Mouse (Mus musculus) embryonic fibroblast, embryonic 13.5 days (primary cell): ENCODE data around the gene Copz2. TPM values are rescaled to one million over a fixed set of nuclear protein-coding genes. Genes with fewer than 3 reads are reported as not detected.

ENCODE experiments used
- H3K27ac ChIP-seq: 2 replicates; pipeline ENCODE4 v1.5.1; 2012; ENCODE audit warnings: low read length, control low read depth, inconsistent platforms; ENCODE audit not compliant: insufficient read depth
- H3K4me1 ChIP-seq: 2 replicates; pipeline ENCODE4 v1.6.1; 2011; ENCODE audit warnings: low read length; ENCODE audit not compliant: control insufficient read depth, insufficient read depth
- H3K4me3 ChIP-seq: 2 replicates; pipeline ENCODE4 v1.5.1; 2011; ENCODE audit warnings: mild to moderate bottlenecking, control low read depth, low read length; ENCODE audit not compliant: insufficient read depth
- CTCF ChIP-seq: IDR thresholded peaks from 2 replicates; pipeline ENCODE4 v1.5.1; 2011; ENCODE audit warnings: mild to moderate bottlenecking, control low read depth, low read length, moderate library complexity, borderline replicate concordance; ENCODE audit not compliant: insufficient read depth
- POLR2A ChIP-seq: IDR thresholded peaks from 2 replicates; pipeline ENCODE4 v1.6.1; 2011; ENCODE audit warnings: low read depth, mild to moderate bottlenecking, control low read depth, low read length, moderate library complexity
- polyA plus RNA-seq: library from polyadenylated mRNA; stranded (reverse); fragments of >200 nt; gene quantifications from 2 replicates; pipeline ENCODE4 v1.2.4, GENCODE M21; 2011; ENCODE audit warnings: low read depth; ENCODE audit not compliant: missing spikeins, insufficient read length

Copz2 gene
- polyA plus RNA-seq, 1 experiment = 187 TPM

GRCm38 (mm10) chr11:96828881-96829280 lies 20.8 kb upstream of the Copz2 start:
- Histone ChIP-seq H3K27ac (peak overlapping the region; percentile 55), H3K4me3 (peak overlapping the region; percentile 68), H3K4me1 (peaks cover 9% of the 10 kb centered on the region)
- no peak for TF ChIP-seq CTCF
- no peak for TF ChIP-seq POLR2A

DNA sequence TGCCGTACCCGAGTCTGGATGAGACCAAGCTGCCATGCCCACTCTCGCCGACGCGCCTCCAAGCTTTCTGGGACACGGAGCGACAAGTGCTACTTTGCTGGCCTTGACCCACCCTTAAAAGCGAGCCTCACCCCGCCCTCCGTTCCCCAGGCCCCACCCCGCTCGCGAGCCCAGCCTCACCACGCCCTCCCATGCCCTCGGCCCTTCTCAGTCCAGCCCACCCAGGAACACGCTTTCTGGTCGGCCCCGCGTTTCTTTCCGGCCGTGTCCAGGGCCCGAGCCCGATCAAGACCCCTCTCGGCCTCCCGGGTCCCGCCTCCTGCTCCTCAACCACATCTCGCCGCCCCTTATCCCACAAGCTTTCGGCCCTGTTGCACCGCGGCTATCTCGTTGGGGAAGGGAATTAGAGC lies 20.3 kb upstream of the Copz2 start:
- Histone ChIP-seq H3K27ac (peak overlapping the region; percentile 96), H3K4me3 (peak overlapping the region; percentile 68), H3K4me1 (peaks cover 9% of the 10 kb centered on the region)
- TF ChIP-seq POLR2A (peak; percentile 99), CTCF (no peak)

- Histone ChIP-seq H3K4me3 (peak within 1 kb of the TSS; percentile 69), H3K4me1 (peaks cover 9% of the 10 kb centered on the region), H3K27ac (peak within 1 kb of the TSS; percentile 96)
- peak; percentile 67 for TF ChIP-seq POLR2A
- TF ChIP-seq CTCF = no peak
Measured at GRCm38 (mm10) chr11:96829813-96830538, 19.7 kb upstream of the Copz2 start, which contains the start of gene Nfe2l1. Nfe2l1 (minus strand) TSS chr11:96829968.

DNA sequence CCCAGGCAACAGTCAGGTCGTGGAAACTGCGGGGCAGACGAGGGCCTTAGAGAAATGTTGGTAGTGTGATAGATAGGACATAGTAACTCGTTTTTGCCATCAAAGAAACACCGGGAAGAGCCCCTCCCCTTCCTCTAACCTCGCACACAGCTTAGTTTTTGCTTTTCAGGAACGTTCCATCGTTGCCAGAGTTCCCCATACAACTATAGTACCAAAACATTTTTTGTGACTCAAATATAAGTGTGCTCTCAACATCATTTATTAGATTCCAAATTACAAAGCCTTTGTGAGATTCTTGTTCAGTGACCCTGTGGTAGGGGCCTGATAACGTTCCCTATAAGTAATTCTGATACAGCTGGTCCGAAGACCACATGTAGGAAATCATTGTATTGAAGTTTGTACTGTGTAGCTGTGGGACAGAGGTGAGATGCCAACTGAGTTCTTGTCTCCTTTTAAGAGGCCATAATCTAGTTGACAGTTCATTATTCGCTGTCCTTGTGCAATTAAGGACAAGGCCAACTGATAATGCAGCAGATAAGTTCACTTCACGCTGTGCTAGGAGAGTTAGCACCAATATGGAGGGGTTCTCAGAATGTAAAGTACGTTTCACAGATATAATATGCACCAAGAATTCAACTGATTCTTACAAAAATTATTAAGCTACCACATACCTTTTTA lies 19.0 kb upstream of the Copz2 start:
- peak overlapping the region; percentile 92 for H3K27ac ChIP-seq
- TF ChIP-seq CTCF (no peak), POLR2A (peak; percentile 33)
- H3K4me3 ChIP-seq = peak overlapping the region; percentile 69
- peaks cover 7% of the 10 kb centered on the region for H3K4me1 ChIP-seq

DNA sequence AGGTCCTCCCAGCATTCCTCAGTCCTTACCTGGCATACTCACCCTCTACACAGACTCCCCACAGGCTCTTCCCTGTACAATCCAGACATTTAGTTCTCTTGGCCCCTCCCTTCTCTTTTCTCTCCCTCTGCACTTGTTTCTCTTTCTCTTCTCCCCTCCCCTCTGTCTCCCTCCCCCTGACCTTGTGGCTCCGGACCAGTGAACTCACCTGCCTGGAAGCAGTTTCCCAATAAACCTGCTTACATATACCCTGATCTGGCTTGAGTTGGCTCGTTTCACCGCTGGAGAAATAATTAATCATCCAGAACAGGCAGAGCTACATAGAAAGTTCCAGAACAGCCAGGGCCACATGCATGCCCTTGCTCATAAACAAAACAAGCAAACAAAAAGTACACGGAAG lies 18.2 kb upstream of the Copz2 start:
- Histone ChIP-seq H3K4me1 (no peaks in the 10 kb centered on the region; the same call in 1 of the 2 replicates), H3K4me3 (no peak overlapping the region), H3K27ac (no peak overlapping the region)
- TF ChIP-seq POLR2A = no peak
- TF ChIP-seq CTCF = no peak

- H3K4me3 ChIP-seq = no peak overlapping the region
- H3K27ac ChIP-seq = no peak overlapping the region
- no peaks in the 10 kb centered on the region for H3K4me1 ChIP-seq
- TF ChIP-seq POLR2A = no peak
- no peak for TF ChIP-seq CTCF
Measured at GRCm38 (mm10) chr11:96832541-96832940, 17.1 kb upstream of the Copz2 start.

GRCm38 (mm10) chr11:96832973-96833372 lies 16.7 kb upstream of the Copz2 start:
- Histone ChIP-seq H3K27ac (no peak overlapping the region), H3K4me3 (no peak overlapping the region), H3K4me1 (no peaks in the 10 kb centered on the region)
- no peak for TF ChIP-seq POLR2A
- TF ChIP-seq CTCF = no peak

DNA sequence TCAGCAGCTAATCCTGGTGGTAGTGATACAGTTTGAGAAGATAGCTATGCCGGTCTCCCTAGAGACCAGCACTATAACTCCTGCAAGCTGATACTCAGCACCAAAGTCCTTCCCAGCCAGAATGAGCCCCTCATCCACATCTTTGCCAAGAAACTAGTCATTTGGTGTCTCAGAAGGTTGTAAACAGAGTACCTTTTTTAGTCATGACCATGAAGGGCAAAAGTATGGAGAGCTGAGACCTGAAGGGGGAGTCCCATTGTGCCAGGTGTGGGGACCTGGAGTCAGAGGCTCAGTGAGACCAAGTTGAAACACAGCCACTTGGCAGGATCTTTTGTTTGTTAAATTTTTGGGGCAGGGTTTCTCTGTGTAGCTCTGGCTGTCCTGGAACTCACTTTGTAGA lies 15.5 kb upstream of the Copz2 start:
- Histone ChIP-seq H3K4me3 (no peak overlapping the region), H3K27ac (no peak overlapping the region), H3K4me1 (no peaks in the 10 kb centered on the region)
- no peak for TF ChIP-seq CTCF
- no peak for TF ChIP-seq POLR2A

DNA sequence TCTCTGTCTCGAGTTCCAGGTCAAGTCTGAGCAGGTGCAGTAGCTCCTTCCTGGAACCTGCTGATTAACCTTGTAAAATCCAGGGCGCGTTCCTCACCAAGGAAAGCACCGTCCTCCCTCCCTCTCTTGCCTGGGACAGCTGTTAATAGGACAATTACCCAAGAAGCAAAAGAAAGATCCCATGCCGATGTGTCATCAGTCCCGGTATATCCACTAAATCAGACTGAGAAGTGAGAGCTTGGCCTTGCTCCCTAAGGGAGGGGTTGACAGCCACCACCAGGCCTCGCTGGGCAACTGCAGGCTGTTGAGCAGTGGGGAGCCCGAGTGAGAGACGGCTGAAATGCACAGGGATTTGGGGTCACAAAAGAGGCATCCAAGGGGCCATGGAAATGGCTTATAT lies 12.4 kb upstream of the Copz2 start:
- no peak overlapping the region for H3K4me3 ChIP-seq

DNA sequence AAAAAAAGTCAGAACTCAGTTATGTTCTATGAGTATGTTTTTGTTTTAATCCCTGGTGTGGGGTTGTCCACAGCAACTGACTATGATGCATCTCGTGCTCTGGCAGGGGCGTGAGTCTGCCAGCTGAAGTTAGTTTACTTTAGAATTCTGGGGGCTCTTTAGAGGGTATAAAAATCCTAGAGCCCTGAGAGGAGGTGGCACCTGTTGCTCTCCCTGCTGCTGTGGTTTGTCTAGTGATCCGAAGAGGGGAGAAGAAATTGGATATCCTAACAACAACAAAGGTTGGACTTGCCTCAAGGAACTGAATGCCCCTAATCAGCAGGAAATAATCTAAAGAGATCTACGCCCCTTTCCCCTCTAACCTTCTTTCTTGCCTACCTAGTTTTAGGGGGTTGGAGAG lies 11.3 kb upstream of the Copz2 start:
- TF ChIP-seq POLR2A (no peak), CTCF (no peak)
- H3K4me1 ChIP-seq = no peaks in the 10 kb centered on the region
- no peak overlapping the region for H3K4me3 ChIP-seq
- H3K27ac ChIP-seq = no peak overlapping the region

More for the DNA sequence above, 12.4 kb upstream of the Copz2 start:
- no peaks in the 10 kb centered on the region for H3K4me1 ChIP-seq
- peak; percentile 27; the same call in 1 of the 2 replicates for TF ChIP-seq CTCF
- TF ChIP-seq POLR2A = no peak
- H3K27ac ChIP-seq = no peak overlapping the region
